Mouse (Mus musculus): Measurements from ENCODE around the gene Mylip.

- no peak for TF ChIP-seq CTCF (conservative IDR thresholded peaks at IDR 0.05 in 1 of 2, IDR thresholded peaks at IDR 0.05 in 1 of 2; ENCODE audit: low read depth in 2 of 2, low read length in 2 of 2)
- TF ChIP-seq SMC3 (IDR thresholded peaks at IDR 0.05; ENCODE audit: low read depth, low read length) = no peak
- TF ChIP-seq EP300 (IDR thresholded peaks at IDR 0.05; ENCODE audit: low read length) = no peak
- no peak for TF ChIP-seq POLR2A (IDR thresholded peaks at IDR 0.05; ENCODE audit: low read depth, low read length)
Measured at GRCm38 (mm10) chr13:45438853-45439252, 49.3 kb downstream of the Mylip start.

All from CH12.LX (cell line).